Mouse (Mus musculus): ENCODE results near the gene Sf3b2. TPM values are rescaled to one million over a fixed set of nuclear protein-coding genes. Genes with fewer than 3 reads are reported as not detected.

Gene Sf3b2
- total and polyA plus RNA-seq, 3 experiments: 180 to 331 (median 259) TPM

GRCm38 (mm10) chr19:5297903-5298800 lies 2.9 kb upstream of the Sf3b2 start, which contains the start of gene Gal3st3:
Gene Gal3st3, plus strand, starts transcription at chr19:5298331.
- peaks cover 3 to 17% of the 10 kb centered on the region in 2 experiments; a peak in 3 of 4 replicates for H3K36me3 ChIP-seq (ENCODE audit: control insufficient read depth in 1 of 2, insufficient read depth in 2 of 2, low read length in 2 of 2)
- no peak for DNase-seq (ENCODE audit: low read depth, low spot score)
- no peak within 1 kb of the TSS for H3K9ac ChIP-seq (ENCODE audit: control insufficient read depth, low read depth, low read length, poor library complexity, severe bottlenecking)
- no peak within 1 kb of the TSS for H3K27ac ChIP-seq (ENCODE audit: control insufficient read depth, low read depth, low read length)
- H3K9me3 ChIP-seq (replicated peaks; ENCODE audit: insufficient read depth, low read length): no peaks in the 10 kb centered on the region
- no peaks in the 10 kb centered on the region for H3K27me3 ChIP-seq (ENCODE audit: control insufficient read depth in 1 of 2, insufficient read depth in 2 of 2, low read length in 2 of 2)
- H3K79me2 ChIP-seq (ENCODE audit: control insufficient read depth, insufficient read depth, low read length, poor library complexity): peaks cover 17% of the 10 kb centered on the region
- H3K4me1 ChIP-seq (ENCODE audit: control insufficient read depth in 1 of 2, insufficient read depth in 2 of 2, low read length in 2 of 2): peaks cover 5 to 12% of the 10 kb centered on the region in 2 experiments
- no peak within 1 kb of the TSS for H3K4me3 ChIP-seq (ENCODE audit: control insufficient read depth in 1 of 2, insufficient read depth in 1 of 2, low read depth in 2 of 2, low read length in 2 of 2)
- no peak for TF ChIP-seq GABPA (IDR thresholded peaks at IDR 0.05; ENCODE audit: low read depth, low read length)

- no peak for DNase-seq (ENCODE audit: low read depth, low spot score)
- Histone ChIP-seq H3K27ac (ENCODE audit: control insufficient read depth, low read depth, low read length) (no peak overlapping the region), H3K79me2 (ENCODE audit: control insufficient read depth, insufficient read depth, low read length, poor library complexity) (peaks cover 22% of the 10 kb centered on the region), H3K4me1 (ENCODE audit: control insufficient read depth in 1 of 2, insufficient read depth in 2 of 2, low read length in 2 of 2) (peaks cover 5 to 12% of the 10 kb centered on the region in 2 experiments), H3K27me3 (ENCODE audit: control insufficient read depth in 1 of 2, insufficient read depth in 2 of 2, low read length in 2 of 2) (no peaks in the 10 kb centered on the region), H3K9ac (ENCODE audit: control insufficient read depth, low read depth, low read length, poor library complexity, severe bottlenecking) (no peak overlapping the region; the same call in 1 of the 2 replicates), H3K4me3 (ENCODE audit: control insufficient read depth in 1 of 2, insufficient read depth in 1 of 2, low read depth in 2 of 2, low read length in 2 of 2) (peak overlapping the region in 1 of 2 experiments; percentile 77; a peak in 2 of 4 replicates), H3K36me3 (ENCODE audit: control insufficient read depth in 1 of 2, insufficient read depth in 2 of 2, low read length in 2 of 2) (peaks cover 10 to 24% of the 10 kb centered on the region in 2 experiments), H3K9me3 (replicated peaks; ENCODE audit: insufficient read depth, low read length) (no peaks in the 10 kb centered on the region)
- TF ChIP-seq TCF12 (IDR thresholded peaks at IDR 0.05; ENCODE audit: low read depth, low read length) (no peak), HCFC1 (IDR thresholded peaks at IDR 0.05; ENCODE audit: low read depth, low read length) (no peak), MXI1 (IDR thresholded peaks at IDR 0.05; ENCODE audit: low read depth, low read length) (no peak), TBP (IDR thresholded peaks at IDR 0.05; ENCODE audit: low read depth, low read length) (no peak), MAZ (IDR thresholded peaks at IDR 0.05; ENCODE audit: low read depth, low read length) (no peak), ZC3H11A (IDR thresholded peaks at IDR 0.05; ENCODE audit: low read depth, low read length) (no peak), POLR2AphosphoS2 (IDR thresholded peaks at IDR 0.05; ENCODE audit: low read length) (no peak), CHD1 (IDR thresholded peaks at IDR 0.05; ENCODE audit: low read depth, low read length) (no peak), USF2 (IDR thresholded peaks at IDR 0.05; ENCODE audit: borderline replicate concordance in 1 of 2, insufficient read depth in 1 of 2, low read depth in 1 of 2, low read length in 2 of 2) (no peak), MEF2A (IDR thresholded peaks at IDR 0.05; ENCODE audit: extremely low read depth, insufficient replicate concordance, low read depth, low read length, poor library complexity, severe bottlenecking) (no peak), NRF1 (IDR thresholded peaks at IDR 0.05; ENCODE audit: insufficient read depth, low read depth, low read length, poor library complexity, severe bottlenecking) (no peak), NELFE (IDR thresholded peaks at IDR 0.05; ENCODE audit: low read depth, low read length) (no peak), ZMIZ1 (IDR thresholded peaks at IDR 0.05; ENCODE audit: low read depth, low read length) (no peak), TAL1 (IDR thresholded peaks at IDR 0.05; ENCODE audit: low read length) (no peak)
Observed at GRCm38 (mm10) chr19:5296630-5297029, 1.4 kb upstream of the Sf3b2 start.
